Mouse (Mus musculus) lung, embryonic 16.5 days (tissue): ENCODE results near the gene Aspm. TPM values are rescaled to one million over a fixed set of nuclear protein-coding genes. Genes with fewer than 3 reads are reported as not detected.
"Not testable (repeated sequence)": the region's sequence is repeated elsewhere in the genome, so short reads cannot be mapped to it uniquely, and the experiment has no call there.

Source experiments
- ATAC-seq: fragments of 200-750 bp; cut with Nextera tagmentation; 2 replicates; pipeline ENCODE4 v1.8.0; 2017; ENCODE audit warnings: low read depth, mild to moderate bottlenecking, moderate library complexity
- H3K27ac ChIP-seq: fragments of 300-500 bp; sonication (generic); 2 replicates; pipeline ENCODE4 v1.5.1; 2014; ENCODE audit warnings: mild to moderate bottlenecking, control low read depth, low read length
- H3K27me3 ChIP-seq: fragments of 300-500 bp; sonication (generic); 2 replicates; pipeline ENCODE4 v1.6.1; 2014; ENCODE audit warnings: low read depth, low read length, mixed read lengths; ENCODE audit not compliant: control insufficient read depth, insufficient read depth
- H3K36me3 ChIP-seq: fragments of 300-500 bp; sonication (generic); 2 replicates; pipeline ENCODE4 v1.6.1; 2014; ENCODE audit warnings: low read length; ENCODE audit not compliant: control insufficient read depth, insufficient read depth
- H3K4me1 ChIP-seq: fragments of 300-500 bp; sonication (generic); replicated peaks from 2 replicates; pipeline ENCODE4 v1.6.1; 2014; ENCODE audit warnings: low read length, mixed read lengths; ENCODE audit not compliant: control insufficient read depth, insufficient read depth
- H3K4me2 ChIP-seq: fragments of 300-500 bp; sonication (generic); 2 replicates; pipeline ENCODE4 v1.6.1; 2014; ENCODE audit warnings: low read depth, low read length, control low read depth
- H3K4me3 ChIP-seq: fragments of 300-500 bp; sonication (generic); 2 replicates; pipeline ENCODE4 v1.5.1; 2014; ENCODE audit warnings: mild to moderate bottlenecking, low read length, control low read depth
- H3K9ac ChIP-seq: fragments of 300-500 bp; sonication (generic); 2 replicates; pipeline ENCODE4 v1.6.1; 2014; ENCODE audit warnings: low read length, control low read depth
- H3K9me3 ChIP-seq: fragments of 300-500 bp; sonication (generic); 2 replicates; pipeline ENCODE4 v1.6.1; 2016; ENCODE audit warnings: low read length; ENCODE audit not compliant: control insufficient read depth
- WGBS: fragments of 180-500 bp; shearing (Covaris S2); extraction: QIAGEN DNeasy Blood & Tissue Kit; methylation state at CpG from one replicate; pipeline ENCODE4 v1.1.7; 2014; 5-methylcytosine and 5-hydroxymethylcytosine counted together
- polyA plus RNA-seq: library from polyadenylated mRNA; unstranded; fragments of >200 nt; fragmentation: Nextera tagmentation; extraction: Ambion mirVana; gene quantifications from 2 replicates; pipeline ENCODE4 v1.2.1, GENCODE M21; 2015

Aspm gene
- polyA plus RNA-seq, 1 experiment from 2014 or later, result 15.0 TPM

DNA sequence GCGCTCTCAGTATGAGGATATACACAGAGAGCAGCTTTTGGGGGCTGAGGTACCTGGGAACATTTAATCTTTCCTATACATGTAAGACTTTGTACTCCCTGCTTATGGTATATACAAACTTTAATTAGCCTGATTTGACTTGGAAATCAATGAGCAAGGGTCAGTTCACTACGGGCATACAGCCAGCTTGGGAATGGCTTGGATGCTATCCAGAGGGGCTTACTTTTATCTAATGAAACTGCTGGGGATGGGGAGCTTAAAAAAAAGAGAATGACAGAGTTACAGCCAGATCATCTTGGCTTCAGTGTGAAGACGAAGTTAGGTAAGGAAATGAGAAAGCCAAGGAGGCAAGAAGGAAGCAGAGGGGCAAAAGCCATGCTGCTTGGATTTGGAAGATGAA, 29.6 kb upstream of the Aspm start:
- ATAC-seq, result no peak
- H3K4me1 ChIP-seq, result peaks cover 23% of the 10 kb centered on the region
- H3K9ac ChIP-seq, result peak overlapping the region; percentile 31; the same call in 1 of the 2 replicates
- H3K27ac ChIP-seq, result no peak overlapping the region
- WGBS, result 24% methylated on average over 3 of the region's 3 CpGs
- H3K36me3 ChIP-seq, result peaks cover 8% of the 10 kb centered on the region
- H3K4me3 ChIP-seq, result peak overlapping the region; percentile 42
- no peaks in the 10 kb centered on the region for H3K9me3 ChIP-seq
- peak overlapping the region; percentile 60 for H3K4me2 ChIP-seq
- H3K27me3 ChIP-seq, result no peaks in the 10 kb centered on the region

DNA sequence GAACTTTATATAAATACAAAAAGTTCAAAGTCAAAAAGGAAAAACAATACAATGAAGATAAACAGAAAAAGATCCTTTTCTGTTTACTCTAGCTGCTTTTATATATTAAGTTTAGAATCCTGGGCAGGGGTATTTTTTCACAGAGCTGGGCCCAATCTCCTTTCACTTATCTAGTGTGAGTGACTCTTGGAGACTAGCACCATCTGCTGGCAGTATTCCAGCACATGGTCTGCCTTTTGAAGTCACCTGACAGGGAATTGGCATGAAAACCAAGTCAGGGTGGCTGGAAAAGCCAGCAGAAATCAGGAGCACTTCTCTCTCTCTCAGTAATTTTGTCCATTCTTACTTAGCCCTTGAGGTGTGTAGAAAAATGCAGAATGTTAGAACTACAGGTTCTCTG, 16.2 kb upstream of the Aspm start:
- Histone ChIP-seq H3K27ac (no peak overlapping the region), H3K4me3 (no peak overlapping the region), H3K27me3 (no peaks in the 10 kb centered on the region), H3K9ac (no peak overlapping the region), H3K9me3 (no peaks in the 10 kb centered on the region), H3K36me3 (peaks cover 29% of the 10 kb centered on the region), H3K4me2 (no peak overlapping the region), H3K4me1 (no peaks in the 10 kb centered on the region)
- ATAC-seq, result no peak

DNA sequence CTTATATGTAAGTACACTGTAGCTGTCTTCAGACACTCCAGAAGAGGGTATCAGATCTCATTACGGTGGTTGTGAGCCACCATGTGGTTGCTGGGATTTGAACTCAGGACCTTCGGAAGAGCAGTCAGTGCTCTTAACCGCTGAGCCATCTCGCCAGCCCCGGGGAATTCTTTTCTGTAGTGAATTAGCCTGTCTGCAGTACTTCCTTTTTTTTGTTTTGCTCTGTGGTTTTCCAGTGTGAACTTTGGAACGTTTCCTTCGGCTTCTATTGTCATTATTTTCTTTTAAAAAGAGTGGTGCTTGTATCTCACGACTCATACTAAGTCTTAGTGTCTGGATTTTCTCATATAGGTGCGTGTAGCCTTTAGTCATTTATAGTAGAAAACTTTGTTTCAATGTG, 11.5 kb upstream of the Aspm start:
- H3K4me3 ChIP-seq, H3K4me1 ChIP-seq, ATAC-seq, H3K27ac ChIP-seq, H3K9ac ChIP-seq, H3K27me3 ChIP-seq, H3K4me2 ChIP-seq, H3K9me3 ChIP-seq: not testable (repeated sequence)
- peaks cover 19% of the 10 kb centered on the region for H3K36me3 ChIP-seq
- WGBS, result 84% methylated on average over 9 of the region's 9 CpGs

DNA sequence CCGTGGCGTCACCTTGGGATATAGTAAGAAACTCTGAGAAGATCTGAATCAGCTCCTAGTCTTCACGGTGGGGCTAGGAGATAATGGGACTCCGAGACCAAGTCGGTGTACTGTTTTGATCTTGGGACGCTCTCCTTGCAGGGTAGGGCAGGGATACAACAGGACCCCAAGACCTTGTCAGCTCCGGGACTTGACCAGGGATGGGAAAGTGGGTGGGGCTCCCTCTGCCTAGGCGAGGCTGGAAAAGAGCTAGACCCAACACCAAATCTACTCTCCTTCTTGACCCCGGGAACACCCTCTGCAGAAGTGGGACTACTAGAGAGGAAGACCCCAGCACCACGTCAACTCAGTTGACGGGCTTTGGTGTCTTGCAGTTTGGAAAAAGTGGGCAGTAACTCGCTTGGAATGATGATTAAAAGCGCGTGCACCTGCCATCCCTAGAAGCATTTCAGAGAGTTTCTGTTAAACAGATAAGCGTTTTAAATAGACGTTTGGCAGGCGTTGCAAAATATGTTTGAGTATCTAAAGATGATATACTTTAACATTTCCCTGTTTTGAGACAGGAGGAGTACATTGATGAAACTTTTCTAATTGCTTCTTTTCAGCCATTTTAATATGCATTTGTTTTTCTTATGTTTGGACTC, 776 bp downstream of the Aspm start:
- under 1% methylated on average over 17 of the region's 17 CpGs for WGBS
- peak overlapping the region; percentile 70 for H3K27ac ChIP-seq
- peak overlapping the region; percentile 85 for H3K4me2 ChIP-seq
- H3K9ac ChIP-seq, result peak overlapping the region; percentile 79
- peak overlapping the region; percentile 87 for H3K4me3 ChIP-seq
- H3K36me3 ChIP-seq, result peaks cover 6% of the 10 kb centered on the region; the same call in 1 of the 2 replicates
- ATAC-seq, result peak; percentile 39
- H3K9me3 ChIP-seq, result no peaks in the 10 kb centered on the region
- H3K27me3 ChIP-seq, result no peaks in the 10 kb centered on the region
- peaks cover 17% of the 10 kb centered on the region for H3K4me1 ChIP-seq

DNA sequence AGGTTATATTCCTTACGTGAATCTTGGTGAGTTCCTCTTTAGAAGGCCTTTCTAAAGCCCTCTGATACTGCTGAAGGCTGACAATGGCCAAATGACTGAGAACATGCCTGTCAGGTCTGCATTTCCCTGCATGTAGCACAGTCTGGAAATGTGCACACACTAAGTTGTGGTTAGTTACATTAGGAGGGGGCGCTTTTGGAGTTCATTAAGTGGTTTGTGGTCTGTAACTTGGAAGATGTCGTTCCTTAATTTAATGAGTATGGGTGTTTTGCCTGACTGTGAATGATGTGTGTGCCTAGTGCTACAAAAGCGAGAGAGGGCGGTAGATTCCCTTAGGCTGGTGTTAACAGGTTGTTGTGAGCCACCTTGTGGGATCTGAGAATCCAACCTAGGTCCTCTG, 6.2 kb downstream of the Aspm start:
- ATAC-seq, result no peak
- no peaks in the 10 kb centered on the region for H3K9me3 ChIP-seq
- WGBS, result 81% methylated on average over 5 of the region's 5 CpGs
- no peak overlapping the region for H3K4me2 ChIP-seq
- H3K36me3 ChIP-seq, result peaks cover 25% of the 10 kb centered on the region
- H3K4me3 ChIP-seq, result no peak overlapping the region
- no peaks in the 10 kb centered on the region for H3K27me3 ChIP-seq
- H3K4me1 ChIP-seq, result peaks cover 9% of the 10 kb centered on the region
- no peak overlapping the region for H3K9ac ChIP-seq
- H3K27ac ChIP-seq, result no peak overlapping the region

DNA sequence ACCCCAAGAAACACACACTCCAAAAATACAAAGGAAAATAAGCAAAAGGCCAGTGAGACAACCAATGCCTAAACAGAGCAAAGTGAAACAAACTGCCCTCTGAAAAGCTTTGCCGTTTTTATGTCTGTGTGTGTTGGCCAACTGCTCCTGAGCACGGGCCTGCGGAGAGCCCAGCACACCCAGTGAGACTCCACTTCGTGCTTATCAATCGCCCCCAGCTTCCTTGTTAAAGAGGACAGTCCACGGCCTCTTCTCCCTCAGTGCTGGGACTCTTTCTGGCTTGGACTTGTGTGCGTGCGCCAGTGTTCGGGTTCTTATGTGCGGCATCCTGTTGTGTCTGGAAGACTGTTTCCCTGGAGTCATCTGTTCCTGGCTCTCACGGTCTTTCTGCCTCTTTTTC, 11.4 kb downstream of the Aspm start:
- peaks cover 38% of the 10 kb centered on the region for H3K36me3 ChIP-seq
- WGBS, result 89% methylated on average over 11 of the region's 11 CpGs

DNA sequence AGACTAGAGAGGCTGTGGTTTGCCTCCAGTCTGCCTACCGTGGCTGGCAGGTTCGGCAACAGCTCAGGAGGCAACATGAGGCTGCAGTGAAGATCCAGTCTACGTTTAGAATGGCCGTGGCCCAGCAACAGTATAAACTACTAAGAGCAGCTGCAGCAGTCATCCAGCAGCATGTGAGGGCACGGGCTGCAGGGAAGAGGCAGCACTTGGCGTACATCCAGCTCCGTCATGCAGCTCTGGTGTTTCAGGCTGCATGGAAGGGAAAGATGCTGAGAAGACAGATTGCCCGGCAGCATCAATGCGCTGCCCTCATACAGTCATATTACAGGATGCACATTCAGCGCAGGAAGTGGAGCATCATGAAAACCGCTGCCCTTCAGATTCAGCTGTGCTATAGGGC, 24.3 kb downstream of the Aspm start:
- Histone ChIP-seq H3K27me3 (no peaks in the 10 kb centered on the region), H3K9ac (no peak overlapping the region), H3K9me3 (no peaks in the 10 kb centered on the region), H3K27ac (no peak overlapping the region), H3K4me3 (no peak overlapping the region), H3K4me1 (no peaks in the 10 kb centered on the region), H3K36me3 (peaks cover 66% of the 10 kb centered on the region), H3K4me2 (no peak overlapping the region)
- ATAC-seq, result no peak
- 86% methylated on average over 11 of the region's 11 CpGs for WGBS

More for the DNA sequence above, 11.4 kb downstream of the Aspm start:
- Histone ChIP-seq H3K9me3 (no peaks in the 10 kb centered on the region), H3K27me3 (no peaks in the 10 kb centered on the region), H3K4me2 (no peak overlapping the region), H3K9ac (no peak overlapping the region), H3K4me3 (no peak overlapping the region), H3K4me1 (no peaks in the 10 kb centered on the region), H3K27ac (no peak overlapping the region)
- no peak for ATAC-seq

DNA sequence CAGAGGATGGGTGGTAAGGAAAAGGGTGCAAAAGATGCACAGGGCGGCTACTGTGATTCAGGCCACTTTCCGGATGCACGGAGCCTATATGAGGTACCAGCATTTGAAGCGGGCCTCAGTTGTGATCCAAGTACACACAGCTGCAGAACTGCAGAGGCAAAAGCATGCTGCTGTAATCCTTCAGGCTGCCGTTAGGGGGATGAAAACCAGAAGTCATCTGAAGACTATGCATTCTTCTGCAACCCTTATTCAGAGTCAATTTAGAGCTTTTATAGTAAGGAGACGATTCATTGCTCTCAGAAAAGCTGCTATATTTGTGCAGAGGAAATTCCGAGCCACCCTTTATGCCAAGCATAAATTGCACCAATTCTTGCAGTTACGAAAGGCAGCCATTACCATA, 25.7 kb downstream of the Aspm start:
- no peaks in the 10 kb centered on the region for H3K4me1 ChIP-seq
- H3K27me3 ChIP-seq, result no peaks in the 10 kb centered on the region
- no peak overlapping the region for H3K4me3 ChIP-seq
- H3K36me3 ChIP-seq, result peaks cover 59% of the 10 kb centered on the region
- no peak for ATAC-seq
- no peak overlapping the region for H3K9ac ChIP-seq
- no peaks in the 10 kb centered on the region for H3K9me3 ChIP-seq
- H3K4me2 ChIP-seq, result no peak overlapping the region
- 90% methylated on average over 8 of the region's 8 CpGs for WGBS
- H3K27ac ChIP-seq, result no peak overlapping the region

DNA sequence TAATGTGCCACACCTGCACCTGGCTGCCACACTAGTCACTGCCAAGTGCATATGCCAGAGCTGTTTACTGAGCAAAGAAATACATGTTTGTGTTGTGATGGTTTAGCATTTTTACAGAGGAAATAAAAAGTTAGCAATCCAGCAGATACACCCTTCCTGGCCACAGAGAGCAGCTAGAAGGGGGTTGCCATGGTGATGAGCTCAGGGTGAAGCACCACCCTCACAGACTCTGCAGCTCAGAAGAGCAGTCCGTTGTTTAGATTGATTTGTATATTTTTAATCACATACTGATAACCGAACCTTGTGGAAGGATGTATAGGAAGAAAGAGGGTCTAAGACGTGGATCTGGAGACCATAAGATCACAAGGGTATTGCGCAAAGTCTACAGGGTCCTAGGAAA, 26.6 kb downstream of the Aspm start:
- Histone ChIP-seq H3K4me3 (no peak overlapping the region), H3K4me1 (no peaks in the 10 kb centered on the region), H3K9me3 (no peaks in the 10 kb centered on the region), H3K4me2 (no peak overlapping the region), H3K27me3 (no peaks in the 10 kb centered on the region), H3K27ac (no peak overlapping the region), H3K36me3 (peaks cover 53% of the 10 kb centered on the region), H3K9ac (no peak overlapping the region)
- WGBS, result 65% methylated on average over 4 of the region's 4 CpGs
- no peak for ATAC-seq

DNA sequence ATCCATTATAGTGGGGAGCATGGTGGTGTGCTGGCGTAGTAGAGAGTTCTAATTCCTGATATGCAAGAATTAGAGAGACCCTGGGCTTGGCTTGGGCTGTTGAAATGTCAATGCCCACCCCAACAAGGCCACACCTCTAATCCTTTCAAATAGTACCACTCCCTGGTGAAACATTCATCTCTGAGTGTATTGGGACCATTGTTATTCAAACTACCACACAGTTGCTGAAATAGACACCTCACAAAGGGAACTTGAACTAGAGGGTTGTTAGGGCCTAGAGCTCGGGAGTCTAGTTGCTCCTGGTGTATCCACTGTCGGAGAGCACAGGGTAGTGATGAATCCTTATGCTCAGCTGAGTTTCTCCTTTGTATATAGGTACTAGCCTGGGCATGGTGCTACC, 40.1 kb downstream of the Aspm start:
- no peak overlapping the region for H3K4me2 ChIP-seq
- WGBS, result 84% methylated on average over 3 of the region's 3 CpGs
- H3K36me3 ChIP-seq, result peaks cover 33% of the 10 kb centered on the region
- no peaks in the 10 kb centered on the region for H3K4me1 ChIP-seq
- no peak for ATAC-seq
- H3K4me3 ChIP-seq, result no peak overlapping the region
- no peaks in the 10 kb centered on the region for H3K9me3 ChIP-seq
- no peak overlapping the region for H3K27ac ChIP-seq
- H3K9ac ChIP-seq, result no peak overlapping the region
- no peaks in the 10 kb centered on the region for H3K27me3 ChIP-seq
